Mouse (Mus musculus): ENCODE results near the gene Sema7a.

The Sema7a gene

GRCm38 (mm10) chr9:57940349-57940794, 460 bp downstream of the Sema7a start:
- peak; percentile 80 for DNase-seq

- peak; percentile 78 for DNase-seq
Measured at GRCm38 (mm10) chr9:57940861-57941638, 1.1 kb downstream of the Sema7a start.

- DNase-seq: peak; percentile 92
Measured at GRCm38 (mm10) chr9:57942039-57942438, 2.1 kb downstream of the Sema7a start.

- peak; percentile 67 for DNase-seq
Measured at GRCm38 (mm10) chr9:57943067-57943466, 3.2 kb downstream of the Sema7a start.

- DNase-seq: peak; percentile 68
Measured at GRCm38 (mm10) chr9:57944572-57944971, 4.7 kb downstream of the Sema7a start.

- DNase-seq: no peak
Measured at GRCm38 (mm10) chr9:57945771-57946616, 6.1 kb downstream of the Sema7a start.

- peak; percentile 90 for DNase-seq
Measured at GRCm38 (mm10) chr9:57947381-57948030, 7.6 kb downstream of the Sema7a start.

GRCm38 (mm10) chr9:57948333-57948931, 8.5 kb downstream of the Sema7a start:
- DNase-seq: no peak

- no peak for DNase-seq
Measured at GRCm38 (mm10) chr9:57949102-57949704, 9.3 kb downstream of the Sema7a start.

- DNase-seq: no peak
Measured at GRCm38 (mm10) chr9:57949879-57950278, 10.0 kb downstream of the Sema7a start.

- no peak for DNase-seq
Measured at GRCm38 (mm10) chr9:57950519-57950918, 10.6 kb downstream of the Sema7a start.

- DNase-seq: no peak
Measured at GRCm38 (mm10) chr9:57951993-57952392, 12.1 kb downstream of the Sema7a start.

GRCm38 (mm10) chr9:57954962-57955744, 15.2 kb downstream of the Sema7a start:
- no peak for DNase-seq

GRCm38 (mm10) chr9:57955764-57956163, 15.9 kb downstream of the Sema7a start:
- DNase-seq: no peak

GRCm38 (mm10) chr9:57956196-57956837, 16.4 kb downstream of the Sema7a start:
- DNase-seq: peak; percentile 5

GRCm38 (mm10) chr9:57956838-57957236, 16.9 kb downstream of the Sema7a start:
- DNase-seq: no peak

- no peak for DNase-seq
Measured at GRCm38 (mm10) chr9:57958615-57959014, 18.7 kb downstream of the Sema7a start.

GRCm38 (mm10) chr9:57959399-57959798, 19.5 kb downstream of the Sema7a start:
- no peak for DNase-seq

GRCm38 (mm10) chr9:57959886-57960866, 20.3 kb downstream of the Sema7a start:
- DNase-seq: peak; percentile 11

GRCm38 (mm10) chr9:57961226-57961625, 21.3 kb downstream of the Sema7a start:
- no peak for DNase-seq
